Mouse (Mus musculus): ENCODE data around the gene Msl2. TPM values are rescaled to one million over a fixed set of nuclear protein-coding genes. Genes with fewer than 3 reads are reported as not detected.

The Msl2 gene
- polyA plus RNA-seq, 1 experiment, result not detected

DNA sequence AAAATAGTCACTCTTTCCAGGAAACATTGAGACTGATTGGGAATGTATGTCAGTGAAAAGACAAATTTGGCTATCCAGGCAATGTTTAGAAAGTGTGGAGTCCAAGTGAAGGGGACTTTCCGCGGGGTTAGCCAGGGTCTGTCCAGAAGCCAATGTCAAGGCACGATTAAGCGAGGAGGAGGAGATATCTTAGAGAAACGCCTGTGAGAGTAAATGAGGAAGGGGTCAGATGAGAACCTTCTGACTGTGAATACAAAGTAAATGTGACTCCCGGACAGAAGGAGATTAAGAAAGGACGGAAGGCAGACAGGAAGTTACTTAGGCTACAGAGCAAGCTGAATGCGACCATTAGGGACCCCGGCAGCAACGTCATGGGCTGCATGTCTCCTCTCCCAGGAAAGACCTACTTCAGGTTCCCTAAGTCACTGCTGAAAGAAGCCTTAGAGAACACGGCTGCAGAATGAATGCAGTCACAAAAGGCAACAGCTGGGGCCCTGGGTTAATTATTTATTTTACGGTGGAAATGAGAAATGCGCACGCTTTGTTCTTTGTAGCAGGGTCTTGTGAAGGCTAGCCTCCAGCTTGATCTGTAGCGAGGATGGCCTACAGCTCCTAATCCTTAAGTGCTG is 28.1 kb upstream of the Msl2 start:
- Histone ChIP-seq H3K4me3 (ENCODE audit: insufficient read depth, low read depth, low read length) (no peak overlapping the region), H3K4me1 (ENCODE audit: control insufficient read depth, insufficient read depth, low read length) (no peaks in the 10 kb centered on the region), H3K27ac (ENCODE audit: insufficient read depth, low read depth, low read length) (no peak overlapping the region)
- WGBS, result 62% methylated on average over 15 of the region's 15 CpGs
- TF ChIP-seq CTCF (IDR thresholded peaks at IDR 0.05; ENCODE audit: insufficient read depth, low read depth, low read length) (no peak), POLR2A (IDR thresholded peaks at IDR 0.05; ENCODE audit: insufficient read depth, low read depth, low read length) (no peak)

DNA sequence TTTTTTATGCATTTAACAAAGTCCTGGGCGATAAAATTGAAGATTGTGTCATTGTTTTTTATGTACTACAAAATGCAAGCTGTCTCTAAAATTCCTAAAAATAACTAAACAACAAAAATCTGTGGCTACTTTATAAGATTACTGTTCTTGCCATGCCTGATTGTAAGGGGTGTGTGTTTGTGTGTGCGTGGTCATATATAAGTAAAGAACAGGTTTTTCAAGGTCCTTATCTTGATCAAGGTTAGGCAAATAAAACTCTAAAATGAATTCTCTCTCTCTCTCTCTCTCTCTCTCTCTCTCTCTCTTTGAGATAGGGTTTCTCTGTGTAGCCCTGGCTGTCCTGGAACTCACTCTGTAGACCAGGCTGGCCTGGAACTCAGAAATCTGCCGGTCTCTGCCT is 21.9 kb upstream of the Msl2 start:
- Histone ChIP-seq H3K4me3 (ENCODE audit: insufficient read depth, low read depth, low read length) (no peak overlapping the region), H3K27ac (ENCODE audit: insufficient read depth, low read depth, low read length) (no peak overlapping the region), H3K4me1 (ENCODE audit: control insufficient read depth, insufficient read depth, low read length) (no peaks in the 10 kb centered on the region)
- no peak for TF ChIP-seq POLR2A (IDR thresholded peaks at IDR 0.05; ENCODE audit: insufficient read depth, low read depth, low read length)
- no peak for TF ChIP-seq CTCF (IDR thresholded peaks at IDR 0.05; ENCODE audit: insufficient read depth, low read depth, low read length)
- 94% methylated on average over 3 of the region's 3 CpGs for WGBS

DNA sequence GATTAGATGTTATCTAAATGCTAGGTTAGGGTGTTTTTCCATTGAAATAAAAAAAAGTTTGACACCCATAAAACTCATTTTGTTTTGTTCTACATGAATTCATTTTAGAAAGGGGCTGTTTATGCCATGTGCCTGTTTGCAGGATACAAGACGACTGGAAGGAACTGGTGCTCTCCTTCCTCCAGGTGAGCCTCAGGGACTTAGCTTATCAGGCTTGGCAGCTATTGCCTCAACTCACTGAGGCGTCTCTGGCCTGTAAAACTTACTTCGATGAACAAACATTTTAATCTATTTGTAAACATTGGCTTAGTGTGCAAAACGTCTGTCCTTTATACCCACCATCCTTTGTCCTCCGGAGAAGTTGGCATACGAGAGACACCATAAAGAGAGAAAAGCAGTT is 21.2 kb upstream of the Msl2 start:
- no peaks in the 10 kb centered on the region for H3K4me1 ChIP-seq (ENCODE audit: control insufficient read depth, insufficient read depth, low read length)
- no peak overlapping the region for H3K27ac ChIP-seq (ENCODE audit: insufficient read depth, low read depth, low read length)
- WGBS, result 69% methylated on average over 6 of the region's 6 CpGs
- H3K4me3 ChIP-seq (ENCODE audit: insufficient read depth, low read depth, low read length), result no peak overlapping the region
- TF ChIP-seq POLR2A (IDR thresholded peaks at IDR 0.05; ENCODE audit: insufficient read depth, low read depth, low read length), result no peak
- no peak for TF ChIP-seq CTCF (IDR thresholded peaks at IDR 0.05; ENCODE audit: insufficient read depth, low read depth, low read length)

DNA sequence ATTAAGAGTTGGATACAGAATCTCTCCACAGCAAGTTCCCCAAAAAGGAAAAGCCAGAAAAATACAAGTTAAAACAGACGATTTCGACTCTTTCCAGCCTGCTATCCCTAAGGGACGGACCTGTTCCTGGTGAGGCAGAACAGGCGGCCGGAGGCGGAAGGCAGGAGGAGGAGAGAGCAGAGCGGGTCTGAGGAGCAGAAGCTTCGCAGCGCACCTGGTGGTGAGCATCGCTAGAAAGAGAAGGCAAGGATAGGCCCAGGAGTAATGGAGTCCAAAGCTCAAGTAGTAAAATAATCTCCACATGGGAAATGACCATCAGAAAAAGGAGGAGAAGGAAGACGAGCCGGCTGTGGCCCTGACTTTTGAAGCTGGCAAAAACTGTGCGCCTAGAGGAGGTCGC is 20.6 kb upstream of the Msl2 start:
- Histone ChIP-seq H3K27ac (ENCODE audit: insufficient read depth, low read depth, low read length) (no peak overlapping the region), H3K4me3 (ENCODE audit: insufficient read depth, low read depth, low read length) (no peak overlapping the region), H3K4me1 (ENCODE audit: control insufficient read depth, insufficient read depth, low read length) (no peaks in the 10 kb centered on the region)
- TF ChIP-seq POLR2A (IDR thresholded peaks at IDR 0.05; ENCODE audit: insufficient read depth, low read depth, low read length) (no peak), CTCF (IDR thresholded peaks at IDR 0.05; ENCODE audit: insufficient read depth, low read depth, low read length) (no peak)
- 84% methylated on average over 14 of the region's 14 CpGs for WGBS

DNA sequence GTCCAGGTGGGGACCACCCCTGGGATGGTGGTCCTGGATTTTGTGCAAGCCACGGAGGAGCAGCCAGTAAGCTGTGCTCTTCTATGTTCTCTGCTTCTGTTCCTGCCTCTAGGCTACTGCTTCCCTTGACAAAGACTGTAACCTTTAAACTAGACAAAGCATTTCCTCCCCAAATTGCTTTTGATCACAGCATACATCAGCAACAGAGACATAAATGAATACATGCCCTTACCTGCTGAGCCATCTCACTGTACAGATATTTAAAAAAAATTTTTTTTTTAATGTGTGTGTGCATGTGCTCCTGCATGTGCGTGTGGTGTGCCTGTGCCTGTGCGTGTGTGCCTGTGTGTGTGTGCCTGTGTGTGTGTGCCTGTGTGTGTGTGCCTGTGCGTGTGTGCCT is 16.7 kb upstream of the Msl2 start:
- WGBS, result 97% methylated on average over 4 of the region's 4 CpGs
- Histone ChIP-seq H3K4me1 (ENCODE audit: control insufficient read depth, insufficient read depth, low read length) (0 out of 2 replicates have a peak, but pooled peaks cover 2% of the 10 kb centered on the region), H3K4me3 (ENCODE audit: insufficient read depth, low read depth, low read length) (no peak overlapping the region), H3K27ac (ENCODE audit: insufficient read depth, low read depth, low read length) (no peak overlapping the region)
- TF ChIP-seq CTCF (IDR thresholded peaks at IDR 0.05; ENCODE audit: insufficient read depth, low read depth, low read length) (no peak), POLR2A (IDR thresholded peaks at IDR 0.05; ENCODE audit: insufficient read depth, low read depth, low read length) (no peak)

DNA sequence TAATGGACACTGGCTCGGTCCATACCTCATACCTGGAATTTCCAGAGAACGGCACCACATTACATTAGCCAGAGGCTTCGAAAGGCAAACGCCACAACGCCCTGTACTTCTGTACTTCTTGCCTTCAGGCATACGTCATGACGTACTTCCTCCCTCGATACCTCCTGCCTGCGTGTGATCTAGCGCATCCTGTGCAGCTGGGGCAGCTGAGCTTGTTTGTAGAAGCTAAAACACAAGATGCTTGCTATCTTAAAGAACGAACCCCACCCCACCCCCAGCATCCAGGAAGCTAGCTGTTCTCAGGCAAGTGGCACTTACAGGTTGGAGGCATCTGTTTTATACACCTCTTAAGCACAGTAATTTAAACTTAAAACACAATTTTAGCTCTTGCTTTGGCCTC is 12.9 kb upstream of the Msl2 start:
- no peak for TF ChIP-seq POLR2A (IDR thresholded peaks at IDR 0.05; ENCODE audit: insufficient read depth, low read depth, low read length)
- no peak for TF ChIP-seq CTCF (IDR thresholded peaks at IDR 0.05; ENCODE audit: insufficient read depth, low read depth, low read length)
- no peak overlapping the region for H3K27ac ChIP-seq (ENCODE audit: insufficient read depth, low read depth, low read length)
- 0 out of 2 replicates have a peak, but pooled peaks cover 2% of the 10 kb centered on the region for H3K4me1 ChIP-seq (ENCODE audit: control insufficient read depth, insufficient read depth, low read length)
- 82% methylated on average over 11 of the region's 11 CpGs for WGBS
- no peak overlapping the region for H3K4me3 ChIP-seq (ENCODE audit: insufficient read depth, low read depth, low read length)

DNA sequence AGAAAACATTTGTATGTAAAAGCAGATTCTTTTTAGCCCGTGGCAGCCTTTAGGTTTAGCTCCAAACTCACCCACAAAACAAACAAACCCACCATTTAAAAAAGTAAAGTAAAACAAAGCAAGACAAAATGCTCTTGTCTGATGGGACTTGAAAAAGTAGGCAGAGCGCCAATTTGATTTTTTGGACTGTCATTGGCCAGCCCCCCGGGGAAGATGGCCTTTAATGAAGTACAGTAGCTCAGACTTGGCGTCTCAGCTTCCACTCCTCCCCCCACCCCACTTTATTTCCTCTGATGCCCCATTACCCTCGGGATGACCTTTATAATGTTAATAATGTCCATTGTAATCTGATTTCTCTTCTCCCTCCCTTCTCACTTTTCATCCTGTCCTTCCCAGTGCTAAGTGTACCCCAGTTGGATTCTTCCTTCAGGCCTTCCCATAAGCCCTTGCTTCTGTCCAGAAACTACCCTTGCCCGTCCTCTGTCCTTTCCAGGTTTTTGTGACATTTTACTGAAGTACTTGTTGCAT is 11.6 kb upstream of the Msl2 start:
- no peak for TF ChIP-seq POLR2A (IDR thresholded peaks at IDR 0.05; ENCODE audit: insufficient read depth, low read depth, low read length)
- TF ChIP-seq CTCF (IDR thresholded peaks at IDR 0.05; ENCODE audit: insufficient read depth, low read depth, low read length), result no peak
- no peak overlapping the region for H3K4me3 ChIP-seq (ENCODE audit: insufficient read depth, low read depth, low read length)
- H3K27ac ChIP-seq (ENCODE audit: insufficient read depth, low read depth, low read length), result no peak overlapping the region
- H3K4me1 ChIP-seq (ENCODE audit: control insufficient read depth, insufficient read depth, low read length), result 0 out of 2 replicates have a peak, but pooled peaks cover 2% of the 10 kb centered on the region
- WGBS, result 69% methylated on average over 6 of the region's 6 CpGs

DNA sequence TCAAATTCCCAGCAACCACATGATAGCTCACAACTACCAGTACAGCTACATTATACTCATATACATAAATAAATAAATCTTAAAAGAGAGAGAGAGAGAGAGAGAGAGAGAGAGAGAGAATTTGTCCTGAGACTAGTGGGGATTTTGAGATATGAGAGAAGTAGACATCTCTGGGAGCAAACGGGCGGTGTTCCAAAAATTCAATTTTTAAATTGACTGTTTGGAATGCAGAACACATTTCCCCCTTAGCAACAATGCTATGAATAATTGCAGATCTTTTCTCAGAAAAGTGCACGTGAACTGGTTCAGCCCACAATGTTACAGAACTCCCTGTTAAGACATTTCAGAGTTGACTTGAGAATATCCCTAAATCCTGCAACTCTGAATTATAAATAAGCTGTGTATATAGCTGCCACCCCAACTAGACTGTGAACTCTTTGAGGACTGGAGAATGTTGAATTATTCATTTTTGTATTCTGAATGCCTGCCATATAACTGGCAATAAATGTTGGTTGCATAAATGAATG is 8.8 kb upstream of the Msl2 start:
- TF ChIP-seq CTCF (IDR thresholded peaks at IDR 0.05; ENCODE audit: insufficient read depth, low read depth, low read length) (no peak), POLR2A (IDR thresholded peaks at IDR 0.05; ENCODE audit: insufficient read depth, low read depth, low read length) (no peak)
- Histone ChIP-seq H3K4me1 (ENCODE audit: control insufficient read depth, insufficient read depth, low read length) (0 out of 2 replicates have a peak, but pooled peaks cover 2% of the 10 kb centered on the region), H3K4me3 (ENCODE audit: insufficient read depth, low read depth, low read length) (no peak overlapping the region), H3K27ac (ENCODE audit: insufficient read depth, low read depth, low read length) (no peak overlapping the region)
- WGBS, result 57% methylated on average over 3 of the region's 3 CpGs

DNA sequence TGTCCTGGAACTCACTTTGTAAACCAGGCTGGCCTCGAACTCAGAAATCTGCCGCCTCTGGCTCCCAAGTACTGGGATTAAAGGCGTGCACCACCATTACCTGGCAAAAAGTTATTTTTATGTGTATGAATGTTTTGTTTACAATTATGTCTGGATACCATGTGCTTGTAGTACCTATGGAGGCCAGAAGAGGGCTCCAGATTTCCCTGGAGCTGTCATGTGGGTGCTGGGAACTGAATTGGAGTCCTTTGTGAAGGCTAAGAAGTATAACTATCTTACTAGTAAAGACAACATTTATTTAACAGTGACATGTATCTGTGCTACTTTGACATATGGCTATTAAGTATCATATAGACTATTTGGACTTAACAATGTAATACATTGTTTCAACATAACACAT is 4.1 kb upstream of the Msl2 start:
- Histone ChIP-seq H3K27ac (ENCODE audit: insufficient read depth, low read depth, low read length) (no peak overlapping the region), H3K4me3 (ENCODE audit: insufficient read depth, low read depth, low read length) (no peak overlapping the region), H3K4me1 (ENCODE audit: control insufficient read depth, insufficient read depth, low read length) (no peaks in the 10 kb centered on the region)
- WGBS, result 94% methylated on average over 3 of the region's 3 CpGs
- TF ChIP-seq CTCF (IDR thresholded peaks at IDR 0.05; ENCODE audit: insufficient read depth, low read depth, low read length), result no peak
- TF ChIP-seq POLR2A (IDR thresholded peaks at IDR 0.05; ENCODE audit: insufficient read depth, low read depth, low read length), result no peak

Data from olfactory bulb, adult 2 months (tissue).